Mouse (Mus musculus): ENCODE results near the gene G6pc3.

GRCm38 (mm10) chr11:102217396-102217795, 28.0 kb downstream of the G6pc3 start:
- TF ChIP-seq CTCF (IDR thresholded peaks at IDR 0.05; ENCODE audit: extremely low read depth, insufficient read length, insufficient replicate concordance, low read depth, low read length) (no peak), POLR2A (IDR thresholded peaks at IDR 0.05; ENCODE audit: low read depth, low read length) (no peak)
